In genomic region chr2:139362245-139362847, GRCm38 (mm10) we compare ENCODE assay signal across 13 mouse cellular contexts.
"Had no signal": no experiment of that assay in that cellular context is flagged by ENCODE, and none has a peak within 500 bp of the region (broad histone marks: within the 10 kb centered on the region; RNA-seq: fewer than 3 reads in every experiment).

No protein-coding gene starts in this region.

- H3K27ac ChIP-seq: limb, embryonic 13.5 days; liver, embryonic 15.5 days; macrophage; midbrain, embryonic 15.5 days; neural tube, embryonic 12.5 days; stomach, postnatal 0 days had no signal

- DNase-seq: kidney, postnatal 14 days; lung, embryonic 14.5 days; lung, postnatal 14 days; thymus, postnatal 4 days had no signal

- H3K9ac ChIP-seq: limb, embryonic 13.5 days; liver, embryonic 15.5 days; lung, embryonic 14.5 days; midbrain, embryonic 15.5 days; neural tube, embryonic 12.5 days had no signal

- H3K36me3 ChIP-seq: limb, embryonic 13.5 days; liver, embryonic 15.5 days; midbrain, embryonic 15.5 days; neural tube, embryonic 12.5 days had no signal

- H3K27me3 ChIP-seq: limb, embryonic 13.5 days; liver, embryonic 15.5 days; megakaryocyte, embryonic 14.5 days; midbrain, embryonic 15.5 days; neural tube, embryonic 12.5 days had no signal

- H3K4me3 ChIP-seq: limb, embryonic 13.5 days; liver, embryonic 15.5 days; megakaryocyte, embryonic 14.5 days; midbrain, embryonic 15.5 days; neural tube, embryonic 12.5 days had no signal

- H3K9me3 ChIP-seq: limb, embryonic 13.5 days; liver, embryonic 15.5 days; megakaryocyte, embryonic 14.5 days; midbrain, embryonic 15.5 days; neural tube, embryonic 12.5 days had no signal

- H3K4me2 ChIP-seq: limb, embryonic 13.5 days; liver, embryonic 11.5 days; liver, embryonic 15.5 days; lung, embryonic 14.5 days; midbrain, embryonic 11.5 days; midbrain, embryonic 15.5 days; neural tube, embryonic 12.5 days had no signal

- ATAC-seq: midbrain, embryonic 15.5 days had no signal

- H3K4me1 ChIP-seq: limb, embryonic 13.5 days; liver, embryonic 15.5 days; megakaryocyte, embryonic 14.5 days; midbrain, embryonic 15.5 days; neural tube, embryonic 12.5 days had no signal
